Mouse (Mus musculus): ENCODE results near the gene Cdh11. TPM values are rescaled to one million over a fixed set of nuclear protein-coding genes. Genes with fewer than 3 reads are reported as not detected.

Gene Cdh11
- 0.01 TPM in 1 of 2 replicates, not detected in the other for polyA plus RNA-seq (2012)

DNA sequence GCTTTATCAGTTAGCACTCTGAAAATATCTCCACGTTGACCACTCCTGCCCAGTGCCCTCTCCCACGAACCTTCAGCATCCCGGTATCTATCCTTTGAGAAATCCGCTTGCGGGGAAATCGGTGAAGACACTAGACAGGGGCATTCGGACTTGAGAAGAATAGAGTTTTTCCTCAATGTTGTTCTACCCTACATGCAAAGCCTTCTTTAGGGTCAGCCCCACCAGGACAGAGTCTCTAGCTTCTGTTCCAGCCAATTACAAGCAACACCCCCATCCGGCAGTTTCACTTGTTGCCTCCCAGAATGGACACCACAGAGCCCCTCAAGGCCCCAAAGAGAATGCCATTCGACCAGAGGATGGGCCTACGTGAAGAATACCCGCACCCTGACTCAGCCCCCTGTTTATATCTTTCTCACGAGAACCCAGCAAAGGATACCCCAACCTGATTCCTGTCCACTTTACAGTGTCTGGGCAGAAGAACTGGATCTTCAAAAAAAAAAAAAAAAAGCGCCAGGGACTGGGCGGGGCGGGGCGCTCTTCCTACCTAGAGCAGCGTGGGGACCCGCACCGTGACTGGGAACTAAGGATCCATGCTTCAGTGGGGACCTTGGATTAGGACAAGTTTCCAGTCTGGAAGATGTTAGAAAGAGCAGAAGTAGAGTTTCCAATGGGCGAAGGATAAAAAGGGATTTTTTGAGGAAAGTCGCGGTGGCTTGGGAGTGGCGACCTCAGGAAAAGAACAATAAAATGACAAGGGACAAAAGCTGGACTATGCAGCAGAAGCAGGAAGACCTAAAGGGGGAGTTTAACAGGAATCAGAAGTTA lies at the start of gene Cdh11:
Cdh11 (minus strand) TSS at position 51 of the 825 bp plus-strand sequence.

